Comparison of ENCODE assay signal across 8 mouse cellular contexts in genomic region chr2:119337425-119338265, GRCm38 (mm10). TPM values are rescaled to one million over a fixed set of nuclear protein-coding genes. Genes with fewer than 3 reads are reported as not detected.
DNase-seq lines count a peak whose midpoint lies in the region; ATAC-seq lines count a peak whose summit lies in the region.

No protein-coding gene starts in this region.

- H3K27me3 ChIP-seq in hindbrain, embryonic 13.5 days, result peaks cover 29% of the 10 kb centered on the region

- H3K4me2 ChIP-seq in hindbrain, embryonic 13.5 days, result peak overlapping the region; percentile 82

- peak overlapping the region; percentile 75 for H3K27ac ChIP-seq in hindbrain, embryonic 13.5 days

- no peaks in the 10 kb centered on the region for H3K36me3 ChIP-seq in hindbrain, embryonic 13.5 days

- DNase-seq in MN1 (ENCODE audit: low spot score), result peak; percentile 90
- DNase-seq in cerebellum, postnatal 10 days, result peak; percentile 94 to 96
- peak; percentile 53 to 73 for DNase-seq in frontal cortex, postnatal 14 days (ENCODE audit: low spot score in 2 of 2)
- DNase-seq in layer of hippocampus, postnatal 36 days, result peak; percentile 77 to 79
- peak; percentile 93 for DNase-seq in lung, postnatal 25 days (ENCODE audit: low spot score)
- peak; percentile 48 for DNase-seq in retina, adult 2 months (ENCODE audit: low read depth, low spot score)
- peak; percentile 84 for DNase-seq in thymus, postnatal 25 days

- 7% methylated on average over 59 of the region's 60 CpGs for WGBS in hindbrain, embryonic 13.5 days

- peaks cover 10% of the 10 kb centered on the region for H3K4me1 ChIP-seq in hindbrain, embryonic 13.5 days (replicated peaks)

- no peaks in the 10 kb centered on the region for H3K9me3 ChIP-seq in hindbrain, embryonic 13.5 days

- peak overlapping the region; percentile 56 for H3K4me3 ChIP-seq in hindbrain, embryonic 13.5 days

- H3K9ac ChIP-seq in hindbrain, embryonic 13.5 days, result peak overlapping the region; percentile 82

- ATAC-seq in hindbrain, embryonic 13.5 days (ENCODE audit: low FRiP score), result peak; percentile 77

RNA-seq across cellular contexts. Expression of gene Dll4, which starts 12.1 kb away (rescaled TPM):
- polyA plus RNA-seq in hindbrain, embryonic 13.5 days (2015; fragmentation: Nextera tagmentation; extraction: Ambion mirVana), result 5.4 and 5.9 TPM in 2 replicates
- total RNA-seq in layer of hippocampus, postnatal 36 days (2021), result 1 to 10 TPM; 2.7 TPM

RNA-seq across cellular contexts. Expression of gene Chac1, which starts 13.4 kb away (rescaled TPM):
- polyA plus RNA-seq in hindbrain, embryonic 13.5 days (2015; fragmentation: Nextera tagmentation; extraction: Ambion mirVana), result 6.1 and 6.7 TPM in 2 replicates
- total RNA-seq in layer of hippocampus, postnatal 36 days (2021), result 1 to 10 TPM; 5.2 to 5.8 TPM

RNA-seq across cellular contexts. Expression of gene Vps18, which starts 49.1 kb away (rescaled TPM):
- 26.0 and 26.1 TPM in 2 replicates for polyA plus RNA-seq in hindbrain, embryonic 13.5 days (2015; fragmentation: Nextera tagmentation; extraction: Ambion mirVana)
- 10 to 100 TPM; 40.6 to 41.5 TPM for total RNA-seq in layer of hippocampus, postnatal 36 days (2021)

Comparison
In these comparisons a context has a peak if more than half of its experiments do, and no peak if none do; other contexts are left out.
1. Peak in every context shown above with its lines: DNase-seq, ATAC-seq, H3K4me3 ChIP-seq and H3K27ac ChIP-seq.